Mouse (Mus musculus) liver, embryonic 14.5 days (tissue): ENCODE measurements at regions not wholly inside any gene's neighbourhood (a gene's known extent, or its start where the extent isn't known, plus 50 kb on each side); places are given as distances from the start of the nearest gene placed in this dataset.

Experiments
- ATAC-seq: fragments of 200-750 bp; cut with Nextera tagmentation; 2 replicates; pipeline ENCODE4 v1.8.0; 2017; ENCODE audit warnings: moderate number of reproducible peaks, mild to moderate bottlenecking, moderate library complexity; ENCODE audit not compliant: insufficient read depth
- DNase-seq, 3 experiments: peaks; one replicate each; pipeline ENCODE4 v3.0.0-alpha.2; 2012 to 2013; ENCODE audit warnings: low read depth in 3 of 3, low spot score in 3 of 3
- H3K27ac ChIP-seq: fragments of 300-500 bp; sonication (generic); 2 replicates; pipeline ENCODE4 v1.5.1; 2014; ENCODE audit warnings: moderate library complexity, mild to moderate bottlenecking, control low read depth, inconsistent platforms
- H3K27me3 ChIP-seq: fragments of 300-500 bp; sonication (generic); 2 replicates; pipeline ENCODE4 v1.6.1; 2014; ENCODE audit warnings: mild to moderate bottlenecking, low read length, moderate library complexity; ENCODE audit not compliant: control insufficient read depth, insufficient read depth
- H3K36me3 ChIP-seq: fragments of 300-500 bp; sonication (generic); replicated peaks from 2 replicates; pipeline ENCODE4 v1.6.1; 2014; ENCODE audit warnings: low read depth; ENCODE audit not compliant: control insufficient read depth, insufficient read depth
- H3K4me1 ChIP-seq, 2 experiments: fragments of 200-500 bp in 1 of 2; fragments of 300-500 bp in 1 of 2; sonication (generic) in 1 of 2; replicated peaks; 2 replicates each; pipeline ENCODE4 v1.6.1; 2012 to 2014; ENCODE audit warnings: antibody characterized with exemption in 1 of 2, inconsistent platforms in 1 of 2, low read length in 1 of 2; ENCODE audit not compliant: control insufficient read depth in 2 of 2, insufficient read depth in 2 of 2
- H3K4me2 ChIP-seq: fragments of 300-500 bp; sonication (generic); 2 replicates; pipeline ENCODE4 v1.6.1; 2014; ENCODE audit warnings: low read depth, mild to moderate bottlenecking, control low read depth, moderate library complexity
- H3K4me3 ChIP-seq, 2 experiments: fragments of 200-500 bp in 1 of 2; fragments of 300-500 bp in 1 of 2; sonication (generic) in 1 of 2; 2 replicates each; pipeline ENCODE4 v1.5.1; 2012 to 2014; ENCODE audit warnings: low read depth in 2 of 2, low read length in 2 of 2, mild to moderate bottlenecking in 2 of 2, control low read depth in 1 of 2, inconsistent platforms in 1 of 2, moderate library complexity in 1 of 2; ENCODE audit not compliant: insufficient read depth in 1 of 2
- H3K9ac ChIP-seq: fragments of 300-500 bp; sonication (generic); replicated peaks from 2 replicates; pipeline ENCODE4 v1.6.1; 2014; ENCODE audit warnings: mild to moderate bottlenecking, control low read depth, moderate library complexity
- H3K9me3 ChIP-seq: fragments of 300-500 bp; sonication (generic); 2 replicates; pipeline ENCODE4 v1.6.1; 2016; ENCODE audit warnings: low read length, mixed read lengths; ENCODE audit not compliant: control insufficient read depth
- CTCF ChIP-seq: IDR thresholded peaks from 2 replicates; pipeline ENCODE4 v1.5.1; 2016; ENCODE audit warnings: antibody characterized with exemption, low read depth, control low read depth
- EP300 ChIP-seq: IDR thresholded peaks from 2 replicates; pipeline ENCODE4 v1.6.1; 2016; ENCODE audit warnings: antibody characterized with exemption, low read depth
- WGBS: fragments of 180-500 bp; shearing (Covaris S2); extraction: QIAGEN DNeasy Blood & Tissue Kit; methylation state at CpG from one replicate; pipeline ENCODE4 v1.1.7; 2014; ENCODE audit not compliant: insufficient replicate concordance; 5-methylcytosine and 5-hydroxymethylcytosine counted together

- 61% methylated on average over 16 of the region's 16 CpGs for WGBS
- H3K27ac ChIP-seq: no peak overlapping the region
- H3K9ac ChIP-seq: no peak overlapping the region
- H3K9me3 ChIP-seq: no peaks in the 10 kb centered on the region
- H3K27me3 ChIP-seq: no peaks in the 10 kb centered on the region
- no peak for TF ChIP-seq CTCF
- TF ChIP-seq EP300: no peak
- H3K4me3 ChIP-seq: no peak overlapping the region
- no peak overlapping the region for H3K4me2 ChIP-seq
- H3K36me3 ChIP-seq: no peaks in the 10 kb centered on the region
- ATAC-seq (no peak), DNase-seq (no peak)
- no peaks in the 10 kb centered on the region for H3K4me1 ChIP-seq
These were observed 408.2 kb upstream of the Jarid2 start for GRCm38 (mm10) chr13:44321009-44321596.

DNA sequence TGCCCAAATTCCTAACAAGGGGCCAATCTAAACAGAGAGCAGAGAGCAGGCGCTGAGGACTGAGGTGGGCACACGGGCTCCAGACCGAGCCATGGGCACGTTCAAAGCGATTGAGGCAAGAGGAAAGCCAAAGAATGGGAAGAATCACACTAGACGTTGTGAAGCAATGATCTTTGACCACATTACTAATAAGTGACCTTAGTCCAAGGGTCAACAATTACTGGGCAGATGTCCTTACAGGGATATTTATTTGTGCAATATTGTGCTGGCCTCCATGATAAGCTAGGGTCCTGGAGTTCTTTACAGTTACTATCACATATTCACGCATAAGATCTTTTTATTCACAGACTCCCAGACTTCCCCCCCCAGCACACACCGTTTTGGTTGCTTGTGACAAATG, 400.9 kb upstream of the Jarid2 start:
- TF ChIP-seq EP300 (no peak), CTCF (no peak)
- no peak for ATAC-seq
- Histone ChIP-seq H3K4me2 (no peak overlapping the region), H3K27me3 (no peaks in the 10 kb centered on the region), H3K9ac (no peak overlapping the region), H3K4me3 (no peak overlapping the region), H3K4me1 (no peaks in the 10 kb centered on the region), H3K27ac (no peak overlapping the region), H3K9me3 (no peaks in the 10 kb centered on the region), H3K36me3 (no peaks in the 10 kb centered on the region)
- 62% methylated on average over 8 of the region's 8 CpGs for WGBS
- no peak for DNase-seq

GRCm38 (mm10) chr13:44329161-44329560, 400.1 kb upstream of the Jarid2 start:
- Histone ChIP-seq H3K9ac (no peak overlapping the region), H3K27ac (no peak overlapping the region), H3K4me2 (no peak overlapping the region), H3K36me3 (no peaks in the 10 kb centered on the region), H3K4me1 (no peaks in the 10 kb centered on the region), H3K27me3 (no peaks in the 10 kb centered on the region), H3K4me3 (no peak overlapping the region), H3K9me3 (no peaks in the 10 kb centered on the region)
- DNase-seq (no peak), ATAC-seq (no peak)
- WGBS: 41% methylated on average over 4 of the region's 4 CpGs
- no peak for TF ChIP-seq CTCF
- no peak for TF ChIP-seq EP300

GRCm38 (mm10) chr13:44329701-44330100, 399.6 kb upstream of the Jarid2 start:
- Histone ChIP-seq H3K36me3 (no peaks in the 10 kb centered on the region), H3K9ac (no peak overlapping the region), H3K27ac (no peak overlapping the region), H3K9me3 (no peaks in the 10 kb centered on the region), H3K27me3 (no peaks in the 10 kb centered on the region), H3K4me3 (no peak overlapping the region), H3K4me1 (no peaks in the 10 kb centered on the region), H3K4me2 (no peak overlapping the region)
- ATAC-seq (no peak), DNase-seq (no peak)
- 35% methylated on average over 10 of the region's 10 CpGs for WGBS
- no peak for TF ChIP-seq EP300
- no peak for TF ChIP-seq CTCF

- Histone ChIP-seq H3K4me1 (no peaks in the 10 kb centered on the region), H3K27ac (no peak overlapping the region), H3K36me3 (no peaks in the 10 kb centered on the region), H3K27me3 (no peaks in the 10 kb centered on the region), H3K9ac (no peak overlapping the region), H3K4me3 (no peak overlapping the region), H3K9me3 (no peaks in the 10 kb centered on the region), H3K4me2 (no peak overlapping the region)
- TF ChIP-seq EP300 (no peak), CTCF (no peak)
- no peak for ATAC-seq
- WGBS: 64% methylated on average over 11 of the region's 11 CpGs
- no peak for DNase-seq
These were observed 396.5 kb upstream of the Jarid2 start for GRCm38 (mm10) chr13:44332716-44333240.
